Mouse (Mus musculus) liver, postnatal 0 days (tissue): ENCODE results near the gene 4930449I24Rik. TPM values are rescaled to one million over a fixed set of nuclear protein-coding genes. Genes with fewer than 3 reads are reported as not detected.
A peak's percentile ranks its signal among the peaks of the same experiment; 100 is the strongest.
"Not testable (repeated sequence)": the region's sequence is repeated elsewhere in the genome, so short reads cannot be mapped to it uniquely, and the experiment has no call there.

Experiments
- ATAC-seq: fragments of 200-750 bp; cut with Nextera tagmentation; 2 replicates; pipeline ENCODE4 v1.8.0; 2017; ENCODE audit warnings: mild to moderate bottlenecking, moderate library complexity
- DNase-seq: peaks from one replicate; pipeline ENCODE4 v3.0.0-alpha.2; 2016
- H3K27ac ChIP-seq: fragments of 300-500 bp; sonication (generic); 2 replicates; pipeline ENCODE4 v1.5.1; 2014; ENCODE audit warnings: antibody characterized with exemption, moderate library complexity, mild to moderate bottlenecking, low read depth
- H3K27me3 ChIP-seq: fragments of 300-500 bp; sonication (generic); 2 replicates; pipeline ENCODE4 v1.6.1; 2014; ENCODE audit warnings: low read length, control low read depth, mixed read lengths; ENCODE audit not compliant: insufficient read depth
- H3K36me3 ChIP-seq: fragments of 300-500 bp; sonication (generic); replicated peaks from 2 replicates; pipeline ENCODE4 v1.6.1; 2014; ENCODE audit warnings: mild to moderate bottlenecking, control low read depth, low read length, moderate library complexity, mixed read lengths; ENCODE audit not compliant: insufficient read depth
- H3K4me1 ChIP-seq: fragments of 300-500 bp; sonication (generic); 2 replicates; pipeline ENCODE4 v1.6.1; 2014; ENCODE audit warnings: antibody characterized with exemption, mild to moderate bottlenecking, control low read depth; ENCODE audit not compliant: insufficient read depth
- H3K4me2 ChIP-seq: fragments of 300-500 bp; sonication (generic); 2 replicates; pipeline ENCODE4 v1.6.1; 2014; ENCODE audit warnings: low read depth, mild to moderate bottlenecking, low read length, moderate library complexity, mixed read lengths
- H3K4me3 ChIP-seq: fragments of 300-500 bp; sonication (generic); 2 replicates; pipeline ENCODE4 v1.5.1; 2014; ENCODE audit warnings: low read depth, low read length
- H3K9ac ChIP-seq: fragments of 300-500 bp; sonication (generic); replicated peaks from 2 replicates; pipeline ENCODE4 v1.6.1; 2014; ENCODE audit warnings: mild to moderate bottlenecking, moderate library complexity
- H3K9me3 ChIP-seq: fragments of 300-500 bp; sonication (generic); 2 replicates; pipeline ENCODE4 v1.6.1; 2016; ENCODE audit warnings: mild to moderate bottlenecking, control low read depth, low read length, mixed read lengths
- CTCF ChIP-seq: sonication (generic); IDR thresholded peaks from 2 replicates; pipeline ENCODE4 v1.5.1; 2016; ENCODE audit warnings: antibody characterized with exemption, low read depth
- EP300 ChIP-seq: IDR thresholded peaks from 2 replicates; pipeline ENCODE4 v1.6.1; 2016; ENCODE audit warnings: antibody characterized with exemption, low read depth, mild to moderate bottlenecking
- whole genome bisulfite sequencing: fragments of 180-500 bp; shearing (Covaris S2); extraction: QIAGEN DNeasy Blood & Tissue Kit; methylation state at CpG from one replicate; pipeline ENCODE4 v1.1.7; 2014; ENCODE audit not compliant: insufficient replicate concordance; 5-methylcytosine and 5-hydroxymethylcytosine counted together
- polyA plus RNA-seq: library from polyadenylated mRNA; unstranded; fragments of >200 nt; fragmentation: Nextera tagmentation; extraction: Ambion mirVana; gene quantifications from 2 replicates; pipeline ENCODE4 v1.2.1, GENCODE M21; 2015

4930449I24Rik gene
- polyA plus RNA-seq, 1 experiment from 2014 or later: not detected

DNA sequence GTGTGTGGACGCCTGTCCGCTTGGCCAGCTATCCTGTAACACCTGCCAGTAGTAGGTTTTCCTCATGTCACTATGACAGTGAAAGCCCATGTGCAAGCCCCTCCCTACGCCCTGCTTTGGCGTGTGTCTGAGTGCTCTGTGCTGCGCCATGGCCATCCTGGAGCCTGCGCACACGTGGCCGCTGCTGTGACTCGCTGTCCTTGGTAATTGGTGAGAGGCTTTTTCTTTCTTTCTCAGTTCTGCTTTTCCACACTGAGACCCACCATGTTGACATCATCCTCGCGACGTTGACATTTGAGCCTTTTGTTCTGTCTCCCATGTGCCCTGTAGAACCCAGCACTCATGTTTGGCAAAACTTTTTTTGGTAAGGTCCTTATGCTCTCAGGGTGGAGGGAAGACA, 30.4 kb upstream of the 4930449I24Rik start:
- no peak for DNase-seq

DNA sequence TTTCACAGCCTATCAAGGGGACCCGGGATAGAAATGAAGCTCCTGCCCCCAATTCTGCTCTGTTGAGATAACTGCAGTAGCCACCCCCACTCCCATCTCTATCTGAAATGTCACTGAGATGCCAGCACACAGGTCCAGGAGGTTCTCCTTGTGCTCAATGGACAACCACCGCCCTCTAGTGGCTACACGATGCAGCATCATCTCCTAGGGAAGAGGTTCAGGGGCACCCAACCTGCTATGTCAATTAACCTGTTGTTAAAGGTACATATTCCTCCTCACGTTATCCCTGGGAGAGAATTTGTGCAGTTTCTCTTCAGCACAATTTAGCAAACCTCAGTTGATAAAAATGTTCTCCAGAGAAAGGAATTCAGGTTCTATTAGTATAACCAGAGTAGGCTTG, 22.6 kb upstream of the 4930449I24Rik start:
- not testable (repeated sequence) for H3K36me3 ChIP-seq, H3K4me3 ChIP-seq, H3K27ac ChIP-seq, H3K27me3 ChIP-seq, H3K9ac ChIP-seq, H3K4me1 ChIP-seq, H3K4me2 ChIP-seq, H3K9me3 ChIP-seq, ATAC-seq, DNase-seq
- WGBS: 7% methylated on average over 4 of the region's 4 CpGs
- peak; percentile 63 for TF ChIP-seq CTCF

More for the DNA sequence above, 30.4 kb upstream of the 4930449I24Rik start:
- no peak overlapping the region for H3K27ac ChIP-seq
- H3K27me3 ChIP-seq: no peaks in the 10 kb centered on the region
- H3K9ac ChIP-seq: no peak overlapping the region
- no peaks in the 10 kb centered on the region for H3K4me1 ChIP-seq
- 75% methylated on average over 12 of the region's 12 CpGs for WGBS
- no peak overlapping the region for H3K4me3 ChIP-seq
- H3K36me3 ChIP-seq: no peaks in the 10 kb centered on the region
- TF ChIP-seq CTCF: no peak
- TF ChIP-seq EP300: no peak
- no peaks in the 10 kb centered on the region for H3K9me3 ChIP-seq
- ATAC-seq: no peak
- H3K4me2 ChIP-seq: no peak overlapping the region

DNA sequence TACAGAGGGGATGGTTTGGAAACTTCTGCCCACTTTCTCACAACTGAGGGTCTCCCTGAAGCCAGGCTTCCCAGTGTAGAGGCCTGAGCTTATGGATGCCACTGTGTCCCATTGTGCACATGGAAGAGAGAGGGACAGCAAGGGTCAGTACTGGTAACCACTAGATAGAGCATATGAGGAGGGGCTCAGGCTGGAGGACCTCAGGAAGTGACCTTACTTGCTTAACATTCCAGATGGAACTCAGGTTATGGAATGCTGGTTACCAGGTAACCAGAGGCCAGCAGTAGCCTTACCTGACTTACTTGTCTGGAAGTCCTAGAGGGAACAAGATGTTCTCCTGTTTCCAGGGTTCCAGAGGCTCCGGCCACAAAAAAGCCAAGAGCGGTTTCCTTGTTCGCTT, 20.5 kb upstream of the 4930449I24Rik start, which contains the start of gene Gm6408:
TSS of gene Gm6408 (plus strand) at position 301 of the 400 bp plus-strand sequence.
- H3K27me3 ChIP-seq, ATAC-seq, H3K27ac ChIP-seq, H3K4me2 ChIP-seq, H3K9me3 ChIP-seq, H3K9ac ChIP-seq, DNase-seq, H3K4me1 ChIP-seq, H3K4me3 ChIP-seq, H3K36me3 ChIP-seq: not testable (repeated sequence)
- WGBS: 90% methylated on average over 2 of the region's 3 CpGs

DNA sequence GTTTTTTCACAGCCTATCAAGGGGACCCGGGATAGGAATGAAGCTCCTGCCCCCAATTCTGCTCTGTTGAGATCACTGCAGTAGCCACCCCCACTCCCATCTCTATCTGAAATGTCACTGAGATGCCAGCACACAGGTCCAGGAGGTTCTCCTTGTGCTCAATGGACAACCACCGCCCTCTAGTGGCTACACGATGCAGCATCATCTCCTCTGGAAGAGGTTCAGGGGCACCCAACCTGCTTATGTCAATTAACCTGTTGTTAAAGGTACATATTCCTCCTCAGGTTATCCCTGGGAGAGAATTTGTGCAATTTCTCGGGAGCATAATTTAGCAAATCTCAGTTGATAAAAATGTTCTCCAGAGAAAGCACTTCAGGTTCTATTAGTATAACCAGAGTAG, 13.2 kb upstream of the 4930449I24Rik start:
- WGBS: 3% methylated on average over 3 of the region's 4 CpGs
- H3K9me3 ChIP-seq, DNase-seq: not testable (repeated sequence)

DNA sequence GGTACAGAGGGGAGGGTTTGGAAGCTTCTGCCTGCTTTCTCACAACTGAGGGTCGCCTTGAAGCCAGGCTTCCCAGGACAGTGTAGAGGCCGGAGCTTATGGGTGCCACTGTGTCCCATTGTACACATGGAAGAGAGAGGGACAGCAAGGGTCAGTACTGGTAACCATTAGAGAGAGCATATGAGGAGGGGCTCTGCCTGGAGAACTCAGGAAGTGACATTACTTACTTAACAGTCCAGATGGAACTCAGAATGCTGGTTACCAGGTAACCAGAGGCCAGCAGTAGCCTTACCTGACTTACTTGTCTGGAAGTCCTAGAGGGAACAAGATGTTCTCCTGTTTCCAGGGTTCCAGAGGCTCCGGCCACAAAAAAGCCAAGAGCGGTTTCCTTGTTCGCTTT, 11.1 kb upstream of the 4930449I24Rik start, which contains the start of gene Gm6370:
TSS of gene Gm6370 (plus strand) at position 301 of the 400 bp plus-strand sequence.
- not testable (repeated sequence) for H3K9me3 ChIP-seq, H3K27me3 ChIP-seq, ATAC-seq, H3K4me1 ChIP-seq, DNase-seq, H3K36me3 ChIP-seq, H3K9ac ChIP-seq, H3K27ac ChIP-seq, H3K4me2 ChIP-seq, H3K4me3 ChIP-seq
- WGBS: no CpG with 5 or more reads among the region's 5 CpGs

More for the DNA sequence above, 13.2 kb upstream of the 4930449I24Rik start:
- not testable (repeated sequence) for H3K27ac ChIP-seq, H3K4me1 ChIP-seq, H3K4me3 ChIP-seq, H3K9ac ChIP-seq, ATAC-seq, H3K27me3 ChIP-seq, H3K36me3 ChIP-seq, H3K4me2 ChIP-seq
- peak; percentile 36; the same call in 1 of the 2 replicates for TF ChIP-seq CTCF

DNA sequence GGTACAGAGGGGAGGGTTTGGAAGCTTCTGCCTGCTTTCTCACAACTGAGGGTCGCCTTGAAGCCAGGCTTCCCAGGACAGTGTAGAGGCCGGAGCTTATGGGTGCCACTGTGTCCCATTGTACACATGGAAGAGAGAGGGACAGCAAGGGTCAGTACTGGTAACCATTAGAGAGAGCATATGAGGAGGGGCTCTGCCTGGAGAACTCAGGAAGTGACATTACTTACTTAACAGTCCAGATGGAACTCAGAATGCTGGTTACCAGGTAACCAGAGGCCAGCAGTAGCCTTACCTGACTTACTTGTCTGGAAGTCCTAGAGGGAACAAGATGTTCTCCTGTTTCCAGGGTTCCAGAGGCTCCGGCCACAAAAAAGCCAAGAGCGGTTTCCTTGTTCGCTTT, 11.6 kb downstream of the 4930449I24Rik start, which contains the start of gene Gm3402:
TSS of gene Gm3402 (plus strand) at position 301 of the 400 bp plus-strand sequence.
- H3K4me3 ChIP-seq, H3K36me3 ChIP-seq, H3K27ac ChIP-seq, H3K4me1 ChIP-seq, H3K9me3 ChIP-seq, H3K27me3 ChIP-seq, H3K4me2 ChIP-seq, ATAC-seq, H3K9ac ChIP-seq, DNase-seq: not testable (repeated sequence)
- WGBS: no CpG with 5 or more reads among the region's 5 CpGs

DNA sequence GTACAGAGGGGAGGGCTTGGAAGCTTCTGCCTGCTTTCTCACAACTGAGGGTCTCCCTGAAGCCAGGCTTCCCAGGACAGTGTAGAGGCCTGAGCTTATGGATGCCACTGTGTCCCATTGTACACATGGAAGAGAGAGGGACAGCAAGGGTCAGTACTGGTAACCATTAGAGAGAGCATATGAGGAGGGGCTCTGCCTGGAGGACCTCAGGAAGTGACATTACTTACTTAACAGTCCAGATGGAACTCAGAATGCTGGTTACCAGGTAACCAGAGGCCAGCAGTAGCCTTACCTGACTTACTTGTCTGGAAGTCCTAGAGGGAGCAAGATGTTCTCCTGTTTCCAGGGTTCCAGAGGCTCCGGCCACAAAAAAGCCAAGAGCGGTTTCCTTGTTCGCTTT, 23.3 kb downstream of the 4930449I24Rik start, which contains the start of gene Gm3404:
TSS of gene Gm3404 (plus strand) at position 301 of the 400 bp plus-strand sequence.
- not testable (repeated sequence) for H3K4me2 ChIP-seq, H3K36me3 ChIP-seq, H3K9me3 ChIP-seq, ATAC-seq, H3K4me1 ChIP-seq, H3K27me3 ChIP-seq, H3K27ac ChIP-seq, DNase-seq, H3K9ac ChIP-seq, H3K4me3 ChIP-seq
- no CpG with 5 or more reads among the region's 3 CpGs for WGBS

DNA sequence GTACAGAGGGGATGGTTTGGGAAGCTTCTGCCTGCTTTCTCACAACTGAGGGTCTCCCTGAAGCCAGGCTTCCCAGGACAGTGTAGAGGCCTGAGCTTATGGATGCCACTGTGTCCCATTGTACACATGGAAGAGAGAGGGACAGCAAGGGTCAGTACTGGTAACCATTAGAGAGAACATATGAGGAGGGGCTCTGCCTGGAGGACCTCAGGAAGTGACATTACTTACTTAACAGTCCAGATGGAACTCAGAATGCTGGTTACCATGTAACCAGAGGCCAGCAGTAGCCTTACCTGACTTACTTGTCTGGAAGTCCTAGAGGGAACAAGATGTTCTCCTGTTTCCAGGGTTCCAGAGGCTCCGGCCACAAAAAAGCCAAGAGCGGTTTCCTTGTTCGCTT, 35.1 kb downstream of the 4930449I24Rik start, which contains the start of gene Gm3409:
TSS of gene Gm3409 (plus strand) at position 301 of the 400 bp plus-strand sequence.
- H3K4me3 ChIP-seq, H3K9me3 ChIP-seq, H3K4me2 ChIP-seq, H3K27me3 ChIP-seq, H3K9ac ChIP-seq, H3K4me1 ChIP-seq, DNase-seq, H3K27ac ChIP-seq, H3K36me3 ChIP-seq, ATAC-seq: not testable (repeated sequence)
- WGBS: 18% methylated on average over 2 of the region's 3 CpGs
